Mouse (Mus musculus): ENCODE measurements around the gene Myo1e.

The Myo1e gene

GRCm38 (mm10) chr9:70207151-70207831 is at the start of gene Myo1e:
Myo1e (plus strand) TSS chr9:70207350.
- peak; percentile 92 for DNase-seq (ENCODE audit: low spot score)

- no peak for DNase-seq (ENCODE audit: low spot score)
Observed at GRCm38 (mm10) chr9:70160071-70160470, 47.1 kb upstream of the Myo1e start.

- DNase-seq (ENCODE audit: low spot score) = no peak
Observed at GRCm38 (mm10) chr9:70168973-70169372, 38.2 kb upstream of the Myo1e start.

- no peak for DNase-seq (ENCODE audit: low spot score)
Observed at GRCm38 (mm10) chr9:70174291-70174848, 32.8 kb upstream of the Myo1e start.

GRCm38 (mm10) chr9:70174896-70175295 is 32.3 kb upstream of the Myo1e start:
- no peak for DNase-seq (ENCODE audit: low spot score)

GRCm38 (mm10) chr9:70176291-70176690 is 30.9 kb upstream of the Myo1e start:
- DNase-seq (ENCODE audit: low spot score) = no peak

- no peak for DNase-seq (ENCODE audit: low spot score)
Observed at GRCm38 (mm10) chr9:70181719-70182118, 25.4 kb upstream of the Myo1e start.

GRCm38 (mm10) chr9:70182639-70183038 is 24.5 kb upstream of the Myo1e start:
- no peak for DNase-seq (ENCODE audit: low spot score)

GRCm38 (mm10) chr9:70192336-70192735 is 14.8 kb upstream of the Myo1e start:
- no peak for DNase-seq (ENCODE audit: low spot score)

- no peak for DNase-seq (ENCODE audit: low spot score)
Observed at GRCm38 (mm10) chr9:70194622-70195021, 12.5 kb upstream of the Myo1e start.

- DNase-seq (ENCODE audit: low spot score) = no peak
Observed at GRCm38 (mm10) chr9:70196956-70197659, 10.0 kb upstream of the Myo1e start.

- no peak for DNase-seq (ENCODE audit: low spot score)
Observed at GRCm38 (mm10) chr9:70197992-70198391, 9.2 kb upstream of the Myo1e start.

GRCm38 (mm10) chr9:70202753-70203152 is 4.4 kb upstream of the Myo1e start:
- no peak for DNase-seq (ENCODE audit: low spot score)

GRCm38 (mm10) chr9:70203267-70204076 is 3.7 kb upstream of the Myo1e start:
- DNase-seq (ENCODE audit: low spot score) = no peak

GRCm38 (mm10) chr9:70207981-70208521 is 901 bp downstream of the Myo1e start:
- DNase-seq (ENCODE audit: low spot score) = peak; percentile 18

GRCm38 (mm10) chr9:70208751-70209150 is 1.6 kb downstream of the Myo1e start:
- DNase-seq (ENCODE audit: low spot score) = no peak

- DNase-seq (ENCODE audit: low spot score) = peak; percentile 6
Observed at GRCm38 (mm10) chr9:70209296-70210049, 2.3 kb downstream of the Myo1e start.

- DNase-seq (ENCODE audit: low spot score) = no peak
Observed at GRCm38 (mm10) chr9:70211638-70212037, 4.5 kb downstream of the Myo1e start.

GRCm38 (mm10) chr9:70216517-70216916 is 9.4 kb downstream of the Myo1e start:
- no peak for DNase-seq (ENCODE audit: low spot score)

GRCm38 (mm10) chr9:70219295-70219931 is 12.3 kb downstream of the Myo1e start:
- no peak for DNase-seq (ENCODE audit: low spot score)

Data from ovary, adult 18-20 months (tissue).